Mouse (Mus musculus): ENCODE results near the gene Zfp819. TPM values are rescaled to one million over a fixed set of nuclear protein-coding genes. Genes with fewer than 3 reads are reported as not detected.

Zfp819 gene
- not detected in 2 replicates for polyA plus RNA-seq (2016; fragmentation: Nextera tagmentation; extraction: Ambion mirVana)

GRCm38 (mm10) chr7:43606896-43607742, at the start of gene Zfp819:
TSS of gene Zfp819 (plus strand) at chr7:43607169.
- peak; percentile 68; the same call in 1 of the 2 replicates for ATAC-seq (ENCODE audit: insufficient number of reproducible peaks, low FRiP score)
- WGBS: 13% methylated on average over 41 of the region's 41 CpGs
- Histone ChIP-seq H3K4me2 (peak within 1 kb of the TSS; percentile 71), H3K27me3 (replicated peaks) (0 out of 2 replicates have a peak, but pooled peaks cover 5% of the 10 kb centered on the region), H3K27ac (ENCODE audit: poor library complexity, severe bottlenecking) (no peak within 1 kb of the TSS), H3K4me3 (peak within 1 kb of the TSS; percentile 43), H3K9ac (no peak within 1 kb of the TSS; the same call in 1 of the 2 replicates), H3K36me3 (no peaks in the 10 kb centered on the region), H3K4me1 (replicated peaks) (peaks cover 9% of the 10 kb centered on the region), H3K9me3 (replicated peaks) (no peaks in the 10 kb centered on the region)

DNA sequence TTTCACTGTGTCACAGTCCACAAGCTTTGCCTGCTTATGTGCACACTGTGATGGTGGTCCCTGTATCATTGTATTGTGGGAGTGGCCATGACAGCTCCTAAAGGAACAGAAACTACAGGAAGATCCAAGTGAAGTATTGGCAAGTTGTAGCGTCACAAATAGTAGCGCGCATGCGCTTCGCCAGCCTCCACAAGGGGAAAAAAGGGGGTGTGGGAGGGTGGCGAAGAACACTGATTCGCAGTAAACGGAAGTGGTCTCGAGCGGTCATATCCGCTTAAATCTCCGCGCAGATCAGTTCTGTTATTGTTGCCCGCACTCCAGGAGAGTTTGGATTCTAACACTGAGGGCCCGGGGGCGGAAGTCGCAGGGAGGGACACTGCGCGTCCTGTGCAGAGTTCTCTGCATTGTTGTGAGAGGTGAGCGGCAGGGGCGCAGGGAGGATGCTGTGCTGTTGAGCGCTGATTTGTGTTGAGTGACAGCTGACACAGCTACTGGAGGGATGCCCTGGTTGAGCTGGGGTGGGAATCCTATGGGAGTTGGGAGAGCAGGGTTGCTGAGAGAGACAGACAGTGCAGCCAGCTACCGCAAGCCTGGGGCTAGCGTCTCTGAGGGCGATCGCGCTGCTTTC, 44.8 kb upstream of the Zfp819 start, which contains the start of gene Zfp658:
Gene Zfp658 (plus strand): TSS at position 251 of the 628 bp plus-strand sequence.
- Histone ChIP-seq H3K4me3 (peak within 1 kb of the TSS; percentile 82), H3K9ac (peak within 1 kb of the TSS; percentile 86), H3K27ac (ENCODE audit: poor library complexity, severe bottlenecking) (peak within 1 kb of the TSS; percentile 79), H3K27me3 (replicated peaks) (no peaks in the 10 kb centered on the region), H3K4me2 (peak within 1 kb of the TSS; percentile 94), H3K4me1 (replicated peaks) (peaks cover 6% of the 10 kb centered on the region; the same call in 1 of the 2 replicates), H3K9me3 (replicated peaks) (no peaks in the 10 kb centered on the region), H3K36me3 (peaks cover 14% of the 10 kb centered on the region)
- ATAC-seq (ENCODE audit: insufficient number of reproducible peaks, low FRiP score): peak; percentile 81
- WGBS: under 1% methylated on average over 27 of the region's 27 CpGs

DNA sequence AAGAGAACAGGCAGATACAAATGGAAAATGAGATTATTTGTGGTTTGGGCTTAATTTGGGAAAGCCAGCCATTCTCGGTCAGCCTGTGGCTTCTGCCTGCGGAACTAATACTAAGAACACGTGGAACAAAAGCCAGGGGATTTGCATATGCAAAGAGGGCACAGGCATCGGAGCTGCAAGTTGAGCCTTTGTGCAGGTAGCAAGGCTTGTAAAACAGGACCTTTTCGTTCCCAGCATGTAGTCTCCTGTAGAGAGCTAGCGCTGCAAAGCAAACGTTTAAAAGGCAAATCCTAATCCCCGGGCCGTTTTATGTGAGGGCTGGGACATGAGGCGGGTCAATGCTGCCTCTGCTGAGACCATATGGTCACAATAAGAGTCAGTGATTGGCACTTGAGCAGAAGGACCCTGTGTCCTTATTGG, 44.3 kb upstream of the Zfp819 start:
- under 1% methylated on average over 10 of the region's 10 CpGs for WGBS
- ATAC-seq (ENCODE audit: insufficient number of reproducible peaks, low FRiP score): 0 out of 2 replicates have a peak, but pooled peaks have one; percentile 35
- H3K27me3 ChIP-seq (replicated peaks): no peaks in the 10 kb centered on the region

GRCm38 (mm10) chr7:43563300-43563699, 43.7 kb upstream of the Zfp819 start:
- H3K27ac ChIP-seq (ENCODE audit: poor library complexity, severe bottlenecking): no peak overlapping the region
- H3K36me3 ChIP-seq: peaks cover 24% of the 10 kb centered on the region
- peak overlapping the region; percentile 82; the same call in 1 of the 2 replicates for H3K4me3 ChIP-seq
- H3K4me2 ChIP-seq: peak overlapping the region; percentile 94
- 55% methylated on average over 6 of the region's 6 CpGs for WGBS
- H3K9me3 ChIP-seq (replicated peaks): no peaks in the 10 kb centered on the region
- H3K4me1 ChIP-seq (replicated peaks): peaks cover 6% of the 10 kb centered on the region; the same call in 1 of the 2 replicates
- H3K9ac ChIP-seq: no peak overlapping the region
- ATAC-seq (ENCODE audit: insufficient number of reproducible peaks, low FRiP score): no peak
- no peaks in the 10 kb centered on the region for H3K27me3 ChIP-seq (replicated peaks)

More for the DNA sequence above, 44.3 kb upstream of the Zfp819 start:
- no peaks in the 10 kb centered on the region for H3K9me3 ChIP-seq (replicated peaks)
- H3K4me2 ChIP-seq: peak overlapping the region; percentile 94
- peak overlapping the region; percentile 86 for H3K9ac ChIP-seq
- peaks cover 6% of the 10 kb centered on the region; the same call in 1 of the 2 replicates for H3K4me1 ChIP-seq (replicated peaks)
- H3K4me3 ChIP-seq: peak overlapping the region; percentile 82
- peaks cover 19% of the 10 kb centered on the region for H3K36me3 ChIP-seq
- H3K27ac ChIP-seq (ENCODE audit: poor library complexity, severe bottlenecking): 0 out of 2 replicates have a peak overlapping the region, but pooled peaks have one; percentile 79

DNA sequence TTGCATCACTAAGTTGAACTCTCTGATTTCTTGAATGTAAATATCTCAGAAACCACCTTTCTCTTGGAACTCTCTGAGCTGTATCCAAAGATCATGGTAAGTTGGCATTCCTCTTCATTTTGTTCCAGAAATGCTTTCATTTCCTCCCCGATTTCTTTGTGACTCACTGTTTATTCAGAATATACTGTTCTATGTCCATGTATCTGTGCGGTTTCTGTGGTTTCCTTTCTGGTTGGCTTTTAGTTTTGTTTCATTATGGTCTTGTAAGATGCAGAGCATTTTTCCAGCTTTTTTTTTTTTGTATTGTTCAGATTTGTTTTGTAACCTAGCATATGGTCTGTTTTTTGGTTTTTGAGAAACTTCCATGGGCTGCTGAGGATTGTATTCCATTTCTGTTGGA, 35.8 kb upstream of the Zfp819 start:
- H3K4me1 ChIP-seq (replicated peaks): no peaks in the 10 kb centered on the region
- H3K4me2 ChIP-seq: no peak overlapping the region
- ATAC-seq (ENCODE audit: insufficient number of reproducible peaks, low FRiP score): no peak
- no peaks in the 10 kb centered on the region for H3K9me3 ChIP-seq (replicated peaks)
- whole genome bisulfite sequencing: 84% methylated on average over 2 of the region's 2 CpGs
- H3K27me3 ChIP-seq (replicated peaks): no peaks in the 10 kb centered on the region
- peaks cover 55% of the 10 kb centered on the region for H3K36me3 ChIP-seq
- no peak overlapping the region for H3K9ac ChIP-seq
- H3K27ac ChIP-seq (ENCODE audit: poor library complexity, severe bottlenecking): no peak overlapping the region
- H3K4me3 ChIP-seq: no peak overlapping the region

DNA sequence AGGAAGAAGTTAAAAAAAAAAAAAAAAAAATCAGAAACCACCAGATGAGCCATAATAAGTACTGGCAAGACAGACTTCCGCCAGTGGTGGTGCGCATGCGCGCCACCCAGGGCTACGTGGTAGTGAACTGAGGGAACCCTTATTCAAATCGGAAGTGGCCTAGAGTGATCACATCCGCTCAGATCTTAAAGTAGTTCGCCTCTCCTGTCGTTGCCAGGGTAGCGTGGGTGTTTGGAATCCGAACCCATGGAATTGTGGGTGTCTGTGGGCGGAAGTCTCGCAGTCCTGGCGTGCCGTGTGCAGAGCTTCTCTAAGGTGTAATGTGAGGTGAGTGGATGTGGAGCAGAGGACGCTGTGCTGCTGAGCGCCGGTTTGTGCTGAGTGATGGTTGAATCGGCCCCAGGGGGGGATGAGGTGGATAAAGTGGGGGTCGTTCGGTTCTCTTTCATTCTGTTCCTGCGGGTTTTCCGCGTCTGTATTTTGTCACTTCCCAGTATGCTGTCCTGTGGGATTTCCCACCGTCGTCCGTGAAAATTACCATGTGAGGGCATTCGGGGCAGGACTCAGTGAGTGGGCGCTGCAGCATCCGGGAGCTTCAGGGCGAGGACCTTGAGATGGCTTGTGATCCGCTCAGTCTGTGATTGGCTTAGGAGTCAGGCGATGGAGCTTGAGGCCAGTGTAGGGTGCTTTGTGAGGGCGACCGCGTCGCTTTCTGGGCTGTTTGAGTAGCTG, 27.4 kb upstream of the Zfp819 start, which contains the start of gene Zfp719:
Gene Zfp719 (plus strand): TSS at position 171 of the 732 bp plus-strand sequence.
- Histone ChIP-seq H3K27ac (ENCODE audit: poor library complexity, severe bottlenecking) (peak within 1 kb of the TSS; percentile 79), H3K36me3 (peaks cover 12% of the 10 kb centered on the region), H3K27me3 (replicated peaks) (no peaks in the 10 kb centered on the region), H3K4me3 (peak within 1 kb of the TSS; percentile 79), H3K4me1 (replicated peaks) (peaks cover 18% of the 10 kb centered on the region), H3K9ac (peak within 1 kb of the TSS; percentile 85), H3K9me3 (replicated peaks) (no peaks in the 10 kb centered on the region), H3K4me2 (peak within 1 kb of the TSS; percentile 77)
- peak; percentile 95 for ATAC-seq (ENCODE audit: insufficient number of reproducible peaks, low FRiP score)
- under 1% methylated on average over 37 of the region's 37 CpGs for WGBS

DNA sequence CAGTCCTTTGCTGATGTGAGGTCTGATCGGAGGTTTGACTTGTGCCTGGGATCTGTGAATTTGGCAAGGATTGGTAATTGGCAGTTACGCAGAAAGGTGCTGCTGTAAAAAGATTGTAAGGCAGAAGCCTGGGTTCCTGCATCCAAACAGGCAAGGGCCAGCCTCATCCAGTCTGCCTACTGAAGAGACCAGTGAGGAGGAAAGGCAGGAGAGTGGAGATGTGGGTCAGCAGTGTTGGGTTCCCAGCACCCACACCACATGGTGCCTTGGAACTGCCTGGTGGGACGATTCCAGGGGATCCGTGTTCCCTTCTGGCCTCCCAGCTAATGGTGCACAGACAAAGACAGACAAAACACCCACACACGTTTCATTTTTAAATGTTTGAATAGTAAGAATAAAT, 26.4 kb upstream of the Zfp819 start:
- H3K9ac ChIP-seq: peak overlapping the region; percentile 85
- ATAC-seq (ENCODE audit: insufficient number of reproducible peaks, low FRiP score): no peak
- peak overlapping the region; percentile 77 for H3K4me2 ChIP-seq
- no peak overlapping the region for H3K27ac ChIP-seq (ENCODE audit: poor library complexity, severe bottlenecking)
- H3K4me3 ChIP-seq: peak overlapping the region; percentile 79
- H3K9me3 ChIP-seq (replicated peaks): no peaks in the 10 kb centered on the region
- H3K36me3 ChIP-seq: peaks cover 17% of the 10 kb centered on the region
- 62% methylated on average over 5 of the region's 5 CpGs for WGBS
- H3K4me1 ChIP-seq (replicated peaks): peaks cover 18% of the 10 kb centered on the region
- no peaks in the 10 kb centered on the region for H3K27me3 ChIP-seq (replicated peaks)

GRCm38 (mm10) chr7:43584790-43585189, 22.2 kb upstream of the Zfp819 start:
- no peak for ATAC-seq (ENCODE audit: insufficient number of reproducible peaks, low FRiP score)
- Histone ChIP-seq H3K27me3 (replicated peaks) (no peaks in the 10 kb centered on the region), H3K4me3 (no peak overlapping the region), H3K4me1 (replicated peaks) (peaks cover 18% of the 10 kb centered on the region), H3K9ac (no peak overlapping the region), H3K27ac (ENCODE audit: poor library complexity, severe bottlenecking) (no peak overlapping the region), H3K36me3 (peaks cover 58% of the 10 kb centered on the region), H3K4me2 (no peak overlapping the region), H3K9me3 (replicated peaks) (no peaks in the 10 kb centered on the region)
- 86% methylated on average over 5 of the region's 5 CpGs for WGBS

DNA sequence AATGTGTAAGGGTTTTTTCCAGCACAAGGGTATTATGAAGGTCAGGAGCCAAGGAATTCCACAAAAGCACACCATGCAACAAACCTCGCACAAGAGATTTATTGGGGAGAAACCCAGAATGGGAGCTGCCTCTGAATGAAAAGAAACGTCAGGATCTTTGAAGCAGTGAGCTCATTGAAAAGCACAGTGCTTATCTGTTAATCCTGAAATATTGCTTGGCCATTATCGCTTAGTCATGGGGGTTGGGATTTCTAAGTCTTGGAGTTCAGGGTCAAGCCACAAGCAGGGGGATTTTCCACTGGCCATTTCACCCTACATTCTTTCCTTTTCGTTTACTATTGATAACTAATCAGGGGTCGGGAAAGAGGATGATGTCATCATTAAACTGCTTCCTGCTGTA, 5.1 kb upstream of the Zfp819 start:
- H3K27me3 ChIP-seq (replicated peaks): no peaks in the 10 kb centered on the region
- no peaks in the 10 kb centered on the region for H3K9me3 ChIP-seq (replicated peaks)
- no peak overlapping the region for H3K9ac ChIP-seq
- no peaks in the 10 kb centered on the region for H3K36me3 ChIP-seq
- 27% methylated on average over 5 of the region's 5 CpGs for WGBS
- H3K4me1 ChIP-seq (replicated peaks): peaks cover 6% of the 10 kb centered on the region
- H3K27ac ChIP-seq (ENCODE audit: poor library complexity, severe bottlenecking): no peak overlapping the region
- H3K4me3 ChIP-seq: no peak overlapping the region
- no peak for ATAC-seq (ENCODE audit: insufficient number of reproducible peaks, low FRiP score)
- H3K4me2 ChIP-seq: no peak overlapping the region

- H3K27me3 ChIP-seq (replicated peaks): 0 out of 2 replicates have a peak, but pooled peaks cover 5% of the 10 kb centered on the region
- no peak overlapping the region for H3K27ac ChIP-seq (ENCODE audit: poor library complexity, severe bottlenecking)
- WGBS: 37% methylated on average over 5 of the region's 5 CpGs
- no peak for ATAC-seq (ENCODE audit: insufficient number of reproducible peaks, low FRiP score)
- H3K4me1 ChIP-seq (replicated peaks): peaks cover 4% of the 10 kb centered on the region; the same call in 1 of the 2 replicates
- 0 out of 2 replicates have a peak overlapping the region, but pooled peaks have one; percentile 71 for H3K4me2 ChIP-seq
- no peak overlapping the region for H3K4me3 ChIP-seq
- no peaks in the 10 kb centered on the region for H3K36me3 ChIP-seq
- H3K9me3 ChIP-seq (replicated peaks): no peaks in the 10 kb centered on the region
- no peak overlapping the region for H3K9ac ChIP-seq
Measured at GRCm38 (mm10) chr7:43607743-43608287, 846 bp downstream of the Zfp819 start.
